Mouse (Mus musculus): ENCODE results near the gene Htr1a. TPM values are rescaled to one million over a fixed set of nuclear protein-coding genes. Genes with fewer than 3 reads are reported as not detected.

The Htr1a gene
- not detected in 2 replicates for polyA plus RNA-seq (2015; fragmentation: Nextera tagmentation; extraction: Ambion mirVana)

GRCm38 (mm10) chr13:105443339-105443738, at the start of gene Htr1a:
Gene Htr1a (plus strand): TSS chr13:105443639.
- ATAC-seq (ENCODE audit: low FRiP score, low TSS enrichment), result no peak
- 5% methylated on average over 8 of the region's 8 CpGs for WGBS
- Histone ChIP-seq H3K4me1 (ENCODE audit: insufficient read depth, low read length) (no peaks in the 10 kb centered on the region), H3K4me2 (replicated peaks; ENCODE audit: low read depth, low read length) (no peak within 1 kb of the TSS), H3K4me3 (ENCODE audit: low read length) (no peak within 1 kb of the TSS), H3K9me3 (ENCODE audit: low read length) (no peaks in the 10 kb centered on the region), H3K9ac (replicated peaks; ENCODE audit: low read length) (no peak within 1 kb of the TSS), H3K27ac (ENCODE audit: low read length) (no peak within 1 kb of the TSS), H3K36me3 (ENCODE audit: insufficient read depth, low read length) (no peaks in the 10 kb centered on the region), H3K27me3 (ENCODE audit: insufficient read depth, low read length) (peaks cover 46% of the 10 kb centered on the region)

DNA sequence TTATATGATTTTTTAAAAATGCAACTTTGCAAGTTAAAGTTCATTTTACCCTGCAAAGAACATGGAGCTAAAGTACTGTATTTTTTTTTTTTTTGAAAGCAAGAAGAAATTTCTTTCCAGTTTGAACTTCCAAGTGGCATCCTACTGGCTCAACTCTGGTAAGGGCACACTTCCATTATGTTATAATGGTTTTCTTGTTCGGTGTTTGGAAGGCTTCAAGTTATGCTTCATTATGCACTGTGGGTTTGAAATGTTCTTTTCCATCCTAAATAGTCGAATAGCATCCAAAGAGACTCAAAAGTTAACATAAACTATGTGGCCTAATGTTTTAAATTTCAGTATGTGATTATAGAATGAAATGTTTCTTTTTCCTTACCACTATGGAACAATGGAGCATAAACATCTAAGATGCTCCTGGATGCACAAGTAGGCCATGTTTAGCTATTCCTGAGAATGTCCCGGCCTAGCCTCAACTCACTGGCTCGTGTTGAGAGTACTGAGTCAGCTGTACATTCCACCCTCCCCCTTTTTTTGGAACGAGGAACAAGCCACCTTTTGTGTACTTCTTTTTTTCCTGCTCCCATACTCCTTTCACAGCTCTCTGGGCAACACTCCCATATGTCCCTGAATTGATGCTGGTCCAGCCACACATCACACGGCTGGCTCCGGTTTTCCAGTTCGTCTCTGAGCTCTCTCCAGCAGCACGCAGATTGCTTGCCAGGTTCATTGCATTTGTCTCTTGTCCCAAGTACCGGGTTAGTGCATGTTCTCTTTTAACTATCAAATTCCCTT, 31.7 kb upstream of the Htr1a start:
- 79% methylated on average over 10 of the region's 10 CpGs for WGBS
- Histone ChIP-seq H3K4me2 (replicated peaks; ENCODE audit: low read depth, low read length) (no peak overlapping the region), H3K4me3 (ENCODE audit: low read length) (no peak overlapping the region), H3K9ac (replicated peaks; ENCODE audit: low read length) (no peak overlapping the region), H3K27me3 (ENCODE audit: insufficient read depth, low read length) (no peaks in the 10 kb centered on the region), H3K9me3 (ENCODE audit: low read length) (no peaks in the 10 kb centered on the region), H3K36me3 (ENCODE audit: insufficient read depth, low read length) (no peaks in the 10 kb centered on the region), H3K27ac (ENCODE audit: low read length) (no peak overlapping the region), H3K4me1 (ENCODE audit: insufficient read depth, low read length) (no peaks in the 10 kb centered on the region)
- no peak for ATAC-seq (ENCODE audit: low FRiP score, low TSS enrichment)

DNA sequence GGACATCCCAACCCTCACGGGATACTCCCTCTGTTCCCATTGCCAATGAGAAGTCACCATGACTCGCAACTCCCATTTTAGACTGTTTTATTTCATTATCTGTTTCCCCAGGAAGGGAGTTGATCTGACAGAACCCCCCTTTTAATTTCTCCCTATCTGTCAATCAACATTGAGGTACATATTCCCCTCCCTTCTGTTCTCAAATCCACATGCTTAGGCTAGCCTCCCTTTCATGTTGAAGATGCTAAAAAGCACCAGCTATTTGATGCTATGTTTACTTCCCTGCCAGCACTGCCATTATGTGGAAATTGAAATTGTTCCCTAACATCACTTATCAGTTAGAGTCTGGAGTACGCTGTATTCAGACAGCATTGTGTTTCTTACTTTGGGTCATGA, 31.1 kb upstream of the Htr1a start:
- WGBS, result 87% methylated on average over 3 of the region's 3 CpGs
- no peaks in the 10 kb centered on the region for H3K27me3 ChIP-seq (ENCODE audit: insufficient read depth, low read length)

GRCm38 (mm10) chr13:105433141-105433540, 10.3 kb upstream of the Htr1a start:
- Histone ChIP-seq H3K27me3 (ENCODE audit: insufficient read depth, low read length) (no peaks in the 10 kb centered on the region), H3K4me2 (replicated peaks; ENCODE audit: low read depth, low read length) (no peak overlapping the region), H3K27ac (ENCODE audit: low read length) (no peak overlapping the region), H3K9ac (replicated peaks; ENCODE audit: low read length) (no peak overlapping the region), H3K4me3 (ENCODE audit: low read length) (no peak overlapping the region), H3K4me1 (ENCODE audit: insufficient read depth, low read length) (no peaks in the 10 kb centered on the region), H3K36me3 (ENCODE audit: insufficient read depth, low read length) (no peaks in the 10 kb centered on the region), H3K9me3 (ENCODE audit: low read length) (no peaks in the 10 kb centered on the region)
- no peak for ATAC-seq (ENCODE audit: low FRiP score, low TSS enrichment)
- 73% methylated on average over 2 of the region's 2 CpGs for WGBS

More for the DNA sequence above, 31.1 kb upstream of the Htr1a start:
- H3K36me3 ChIP-seq (ENCODE audit: insufficient read depth, low read length), result no peaks in the 10 kb centered on the region
- H3K4me1 ChIP-seq (ENCODE audit: insufficient read depth, low read length), result no peaks in the 10 kb centered on the region
- no peak overlapping the region for H3K4me2 ChIP-seq (replicated peaks; ENCODE audit: low read depth, low read length)
- no peak overlapping the region for H3K9ac ChIP-seq (replicated peaks; ENCODE audit: low read length)
- no peaks in the 10 kb centered on the region for H3K9me3 ChIP-seq (ENCODE audit: low read length)
- no peak overlapping the region for H3K27ac ChIP-seq (ENCODE audit: low read length)
- no peak overlapping the region for H3K4me3 ChIP-seq (ENCODE audit: low read length)
- no peak for ATAC-seq (ENCODE audit: low FRiP score, low TSS enrichment)

- Histone ChIP-seq H3K4me2 (replicated peaks; ENCODE audit: low read depth, low read length) (no peak overlapping the region), H3K4me3 (ENCODE audit: low read length) (no peak overlapping the region), H3K4me1 (ENCODE audit: insufficient read depth, low read length) (no peaks in the 10 kb centered on the region), H3K27me3 (ENCODE audit: insufficient read depth, low read length) (no peaks in the 10 kb centered on the region), H3K27ac (ENCODE audit: low read length) (no peak overlapping the region), H3K9me3 (ENCODE audit: low read length) (no peaks in the 10 kb centered on the region), H3K9ac (replicated peaks; ENCODE audit: low read length) (no peak overlapping the region), H3K36me3 (ENCODE audit: insufficient read depth, low read length) (no peaks in the 10 kb centered on the region)
- ATAC-seq (ENCODE audit: low FRiP score, low TSS enrichment), result no peak
- WGBS, result 91% methylated on average over 1 of the region's 1 CpGs
These were observed 9.8 kb upstream of the Htr1a start for GRCm38 (mm10) chr13:105433630-105434029.

GRCm38 (mm10) chr13:105442576-105442975, 863 bp upstream of the Htr1a start:
- no peak overlapping the region for H3K9ac ChIP-seq (replicated peaks; ENCODE audit: low read length)
- no peaks in the 10 kb centered on the region for H3K36me3 ChIP-seq (ENCODE audit: insufficient read depth, low read length)
- peak; percentile 63; the same call in 1 of the 2 replicates for ATAC-seq (ENCODE audit: low FRiP score, low TSS enrichment)
- whole genome bisulfite sequencing, result 3% methylated on average over 6 of the region's 6 CpGs
- H3K4me2 ChIP-seq (replicated peaks; ENCODE audit: low read depth, low read length), result no peak overlapping the region
- H3K4me1 ChIP-seq (ENCODE audit: insufficient read depth, low read length), result no peaks in the 10 kb centered on the region
- H3K9me3 ChIP-seq (ENCODE audit: low read length), result no peaks in the 10 kb centered on the region
- peaks cover 46% of the 10 kb centered on the region for H3K27me3 ChIP-seq (ENCODE audit: insufficient read depth, low read length)
- no peak overlapping the region for H3K4me3 ChIP-seq (ENCODE audit: low read length)
- no peak overlapping the region for H3K27ac ChIP-seq (ENCODE audit: low read length)

DNA sequence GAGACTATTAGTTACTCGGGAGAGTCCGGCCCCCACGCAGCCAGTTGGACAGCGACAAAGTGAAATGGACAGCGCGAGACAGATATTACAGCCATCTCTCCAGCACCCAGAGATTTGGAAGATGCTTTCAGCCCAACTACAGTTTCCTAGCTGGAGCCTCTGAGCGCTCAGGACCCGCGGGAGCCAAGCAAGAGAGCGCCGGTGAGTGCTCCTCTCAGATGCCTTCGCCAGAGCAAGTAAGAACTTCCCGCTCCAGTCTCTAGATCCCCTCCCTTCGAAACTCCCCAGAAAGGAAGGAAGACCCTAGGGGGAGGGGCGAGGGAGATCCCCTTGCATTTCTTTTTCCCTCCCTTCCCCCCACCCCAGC, 415 bp downstream of the Htr1a start:
- Histone ChIP-seq H3K9ac (replicated peaks; ENCODE audit: low read length) (no peak overlapping the region), H3K4me1 (ENCODE audit: insufficient read depth, low read length) (no peaks in the 10 kb centered on the region), H3K36me3 (ENCODE audit: insufficient read depth, low read length) (no peaks in the 10 kb centered on the region), H3K4me3 (ENCODE audit: low read length) (no peak overlapping the region), H3K27me3 (ENCODE audit: insufficient read depth, low read length) (peaks cover 46% of the 10 kb centered on the region), H3K4me2 (replicated peaks; ENCODE audit: low read depth, low read length) (no peak overlapping the region), H3K27ac (ENCODE audit: low read length) (no peak overlapping the region), H3K9me3 (ENCODE audit: low read length) (no peaks in the 10 kb centered on the region)
- 0% methylated on average over 15 of the region's 15 CpGs for WGBS
- ATAC-seq (ENCODE audit: low FRiP score, low TSS enrichment), result no peak

GRCm38 (mm10) chr13:105444238-105444894, 927 bp downstream of the Htr1a start:
- peaks cover 46% of the 10 kb centered on the region for H3K27me3 ChIP-seq (ENCODE audit: insufficient read depth, low read length)
- no peaks in the 10 kb centered on the region for H3K36me3 ChIP-seq (ENCODE audit: insufficient read depth, low read length)
- no peak overlapping the region for H3K9ac ChIP-seq (replicated peaks; ENCODE audit: low read length)
- H3K27ac ChIP-seq (ENCODE audit: low read length), result no peak overlapping the region
- no peaks in the 10 kb centered on the region for H3K9me3 ChIP-seq (ENCODE audit: low read length)
- H3K4me3 ChIP-seq (ENCODE audit: low read length), result no peak overlapping the region
- WGBS, result 1% methylated on average over 39 of the region's 39 CpGs
- H3K4me1 ChIP-seq (ENCODE audit: insufficient read depth, low read length), result no peaks in the 10 kb centered on the region
- ATAC-seq (ENCODE audit: low FRiP score, low TSS enrichment), result no peak; the same call in 1 of the 2 replicates
- H3K4me2 ChIP-seq (replicated peaks; ENCODE audit: low read depth, low read length), result no peak overlapping the region

GRCm38 (mm10) chr13:105444895-105445281, 1.4 kb downstream of the Htr1a start:
- H3K9me3 ChIP-seq (ENCODE audit: low read length), result no peaks in the 10 kb centered on the region
- no peaks in the 10 kb centered on the region for H3K36me3 ChIP-seq (ENCODE audit: insufficient read depth, low read length)
- H3K9ac ChIP-seq (replicated peaks; ENCODE audit: low read length), result no peak overlapping the region
- ATAC-seq (ENCODE audit: low FRiP score, low TSS enrichment), result no peak
- under 1% methylated on average over 26 of the region's 26 CpGs for WGBS
- H3K27me3 ChIP-seq (ENCODE audit: insufficient read depth, low read length), result peaks cover 46% of the 10 kb centered on the region
- no peak overlapping the region for H3K27ac ChIP-seq (ENCODE audit: low read length)
- no peak overlapping the region for H3K4me2 ChIP-seq (replicated peaks; ENCODE audit: low read depth, low read length)
- H3K4me3 ChIP-seq (ENCODE audit: low read length), result no peak overlapping the region
- H3K4me1 ChIP-seq (ENCODE audit: insufficient read depth, low read length), result no peaks in the 10 kb centered on the region

- ATAC-seq (ENCODE audit: low FRiP score, low TSS enrichment), result no peak
- H3K9me3 ChIP-seq (ENCODE audit: low read length), result no peaks in the 10 kb centered on the region
- H3K27ac ChIP-seq (ENCODE audit: low read length), result no peak overlapping the region
- H3K9ac ChIP-seq (replicated peaks; ENCODE audit: low read length), result no peak overlapping the region
- H3K27me3 ChIP-seq (ENCODE audit: insufficient read depth, low read length), result peaks cover 46% of the 10 kb centered on the region
- H3K4me3 ChIP-seq (ENCODE audit: low read length), result no peak overlapping the region
- 5% methylated on average over 4 of the region's 4 CpGs for WGBS
- H3K4me2 ChIP-seq (replicated peaks; ENCODE audit: low read depth, low read length), result no peak overlapping the region
- no peaks in the 10 kb centered on the region for H3K36me3 ChIP-seq (ENCODE audit: insufficient read depth, low read length)
- no peaks in the 10 kb centered on the region for H3K4me1 ChIP-seq (ENCODE audit: insufficient read depth, low read length)
These were observed 2.8 kb downstream of the Htr1a start for GRCm38 (mm10) chr13:105446239-105446638.

Data from kidney, embryonic 16.5 days (tissue).